Mouse (Mus musculus) small intestine, adult 2 months (tissue): Measurements from ENCODE around the gene Scn1b. TPM values are rescaled to one million over a fixed set of nuclear protein-coding genes. Genes with fewer than 3 reads are reported as not detected.

Experiments used
- H3K27ac ChIP-seq: fragments of 200-500 bp; 2 replicates; pipeline ENCODE4 v1.5.1; 2012; ENCODE audit warnings: low read depth, low read length, control low read depth, inconsistent platforms; ENCODE audit not compliant: insufficient read depth
- H3K27me3 ChIP-seq: fragments of 200-500 bp; 2 replicates; pipeline ENCODE4 v1.6.1; 2012; ENCODE audit warnings: mild to moderate bottlenecking, moderate library complexity, low read length, inconsistent platforms; ENCODE audit not compliant: control insufficient read depth, insufficient read depth
- H3K36me3 ChIP-seq: fragments of 200-500 bp; 2 replicates; pipeline ENCODE4 v1.6.1; 2012; ENCODE audit warnings: mild to moderate bottlenecking, low read length, control low read depth, inconsistent platforms; ENCODE audit not compliant: control insufficient read depth, insufficient read depth
- H3K4me1 ChIP-seq: fragments of 200-500 bp; 2 replicates; pipeline ENCODE4 v1.6.1; 2012; ENCODE audit warnings: low read length, inconsistent platforms, mixed read lengths; ENCODE audit not compliant: control insufficient read depth, insufficient read depth, insufficient read length
- H3K4me3 ChIP-seq: fragments of 200-500 bp; 2 replicates; pipeline ENCODE4 v1.5.1; 2012; ENCODE audit warnings: low read depth, mild to moderate bottlenecking, control low read depth, inconsistent platforms, low read length, moderate library complexity
- CTCF ChIP-seq: fragments of 200-500 bp; IDR thresholded peaks from 2 replicates; pipeline ENCODE4 v1.5.1; 2012; ENCODE audit warnings: low read depth, mild to moderate bottlenecking, control low read depth, inconsistent platforms, low read length, moderate library complexity, mixed read lengths; ENCODE audit not compliant: insufficient replicate concordance, insufficient read length; ENCODE audit errors: extremely low read depth
- POLR2A ChIP-seq: fragments of 200-500 bp; IDR thresholded peaks from 2 replicates; pipeline ENCODE4 v1.6.1; 2012; ENCODE audit warnings: low read depth, mild to moderate bottlenecking, control low read depth, inconsistent platforms, low read length, moderate library complexity
- WGBS: fragments of 180-500 bp; shearing (Covaris S2); methylation state at CpG from one replicate; pipeline ENCODE4 v1.1.7; 2018; 5-methylcytosine and 5-hydroxymethylcytosine counted together
- polyA plus RNA-seq: library from polyadenylated mRNA; depleted of rRNA; stranded (reverse); fragments of >200 nt; gene quantifications from 2 replicates; pipeline ENCODE4 v1.2.3, GENCODE M21; 2012

Scn1b gene
- polyA plus RNA-seq, 1 experiment = 19.6 TPM

DNA sequence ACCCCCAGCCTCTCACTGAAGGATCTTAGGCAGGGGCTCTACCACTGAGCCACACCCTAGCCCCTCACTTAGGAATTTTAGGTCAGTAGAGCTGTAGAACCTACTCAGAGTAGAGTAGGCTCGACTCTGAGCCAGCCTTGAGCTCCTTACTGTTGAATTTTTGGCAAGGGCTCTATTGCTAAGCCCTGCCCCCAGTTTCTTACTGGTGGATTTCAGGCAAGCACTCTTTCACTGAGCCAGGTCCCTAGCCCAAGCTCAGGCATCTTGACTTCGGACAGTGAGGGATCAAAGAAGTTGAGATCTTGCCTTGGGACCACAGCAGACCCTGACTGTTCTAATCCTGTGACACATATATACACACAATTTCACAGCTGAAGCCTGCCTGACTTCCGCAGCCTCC lies 3.1 kb downstream of the Scn1b start:
- no peaks in the 10 kb centered on the region for H3K36me3 ChIP-seq
- WGBS = 67% methylated on average over 3 of the region's 3 CpGs
- no peak overlapping the region for H3K27ac ChIP-seq
- TF ChIP-seq POLR2A (no peak), CTCF (no peak)
- H3K4me1 ChIP-seq = peaks cover 4% of the 10 kb centered on the region; the same call in 1 of the 2 replicates
- H3K4me3 ChIP-seq = no peak overlapping the region
- H3K27me3 ChIP-seq = peaks cover 18% of the 10 kb centered on the region

DNA sequence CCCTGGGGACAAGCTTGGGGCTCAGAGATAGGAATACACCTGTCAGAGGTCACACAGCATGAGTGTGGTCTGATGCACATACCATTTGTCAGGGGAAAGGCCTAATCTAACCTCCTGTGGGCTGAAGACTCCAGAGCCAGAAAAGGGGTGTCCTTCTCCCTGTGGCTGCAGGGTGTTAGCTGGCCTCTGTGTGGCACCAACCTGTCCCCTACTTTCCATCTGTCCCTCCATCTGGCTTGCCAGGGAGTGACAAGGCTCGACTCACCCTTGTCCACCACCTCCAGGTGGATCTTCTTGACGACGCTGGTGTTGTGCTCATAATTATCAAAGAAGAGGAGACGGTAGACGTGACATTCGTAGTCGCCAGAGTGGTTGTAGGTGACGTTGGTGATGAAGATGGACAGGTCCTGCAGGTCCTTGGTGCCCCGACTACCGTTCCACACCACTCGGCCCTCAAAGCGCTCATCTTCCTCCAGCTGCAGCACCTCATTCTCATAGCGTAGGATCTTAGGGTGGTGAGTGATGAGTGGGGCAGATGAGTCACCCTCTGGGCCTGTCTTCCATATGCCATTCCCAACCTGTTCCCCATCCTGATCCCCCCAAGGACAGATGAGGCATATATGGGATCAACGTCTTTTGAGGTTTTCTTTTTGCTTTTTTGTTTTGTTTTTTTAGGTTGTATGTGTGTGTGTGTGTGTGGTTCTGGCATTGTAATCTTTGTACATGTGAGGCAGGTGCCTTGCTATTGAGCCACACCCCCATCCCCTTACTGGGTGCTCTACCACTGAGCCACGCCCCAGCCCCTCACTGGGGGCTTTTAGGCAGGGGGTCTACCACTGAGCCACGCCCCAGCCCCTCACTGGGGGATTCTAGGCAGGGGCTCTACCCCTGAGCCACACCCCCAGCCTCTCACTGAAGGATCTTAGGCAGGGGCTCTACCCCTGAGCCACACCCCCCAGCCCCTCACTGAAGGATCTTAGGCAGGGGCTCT lies 3.9 kb downstream of the Scn1b start:
- WGBS = 80% methylated on average over 16 of the region's 16 CpGs
- Histone ChIP-seq H3K27ac (no peak overlapping the region), H3K36me3 (no peaks in the 10 kb centered on the region), H3K4me3 (no peak overlapping the region), H3K27me3 (peaks cover 18% of the 10 kb centered on the region), H3K4me1 (peaks cover 4% of the 10 kb centered on the region; the same call in 1 of the 2 replicates)
- TF ChIP-seq CTCF (no peak), POLR2A (no peak)

GRCm38 (mm10) chr7:31119556-31119955 lies 7.2 kb downstream of the Scn1b start:
- 89% methylated on average over 5 of the region's 5 CpGs for WGBS
- TF ChIP-seq POLR2A (no peak), CTCF (no peak)

GRCm38 (mm10) chr7:31118486-31118885 lies 8.3 kb downstream of the Scn1b start:
- 73% methylated on average over 7 of the region's 7 CpGs for WGBS
- no peaks in the 10 kb centered on the region for H3K27me3 ChIP-seq
- no peak for TF ChIP-seq CTCF
- TF ChIP-seq POLR2A = no peak

More at GRCm38 (mm10) chr7:31119556-31119955, 7.2 kb downstream of the Scn1b start:
- no peaks in the 10 kb centered on the region for H3K27me3 ChIP-seq
- no peaks in the 10 kb centered on the region; the same call in 1 of the 2 replicates for H3K4me1 ChIP-seq
- H3K27ac ChIP-seq = no peak overlapping the region
- no peaks in the 10 kb centered on the region for H3K36me3 ChIP-seq
- no peak overlapping the region for H3K4me3 ChIP-seq

GRCm38 (mm10) chr7:31117465-31117864 lies 9.3 kb downstream of the Scn1b start:
- 89% methylated on average over 11 of the region's 11 CpGs for WGBS
- Histone ChIP-seq H3K27ac (no peak overlapping the region), H3K4me1 (no peaks in the 10 kb centered on the region; the same call in 1 of the 2 replicates), H3K4me3 (no peak overlapping the region), H3K27me3 (no peaks in the 10 kb centered on the region), H3K36me3 (no peaks in the 10 kb centered on the region)
- TF ChIP-seq POLR2A = no peak
- TF ChIP-seq CTCF = no peak

More at GRCm38 (mm10) chr7:31118486-31118885, 8.3 kb downstream of the Scn1b start:
- Histone ChIP-seq H3K36me3 (no peaks in the 10 kb centered on the region), H3K27ac (no peak overlapping the region), H3K4me3 (no peak overlapping the region), H3K4me1 (no peaks in the 10 kb centered on the region; the same call in 1 of the 2 replicates)

DNA sequence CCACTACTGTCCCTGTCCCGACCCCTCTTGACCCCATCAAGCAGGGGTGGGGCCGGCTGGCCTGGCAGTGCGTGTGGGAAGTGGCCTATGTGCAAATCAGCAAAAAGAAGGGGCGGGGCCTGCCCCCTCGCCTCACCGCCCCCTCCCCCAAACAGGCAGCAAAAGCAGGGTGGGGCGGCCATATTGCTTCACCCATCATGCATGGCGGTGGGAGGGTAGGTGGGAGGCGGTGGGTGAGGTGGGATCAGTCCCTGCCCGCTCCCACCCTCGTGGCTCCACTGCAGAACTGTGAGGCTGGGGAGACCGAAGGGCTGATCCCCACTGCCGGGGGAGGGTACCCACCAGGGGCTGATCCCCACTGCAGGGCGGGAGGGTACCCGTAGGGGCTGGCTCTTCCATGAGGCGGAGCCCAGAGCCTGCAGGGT lies 10.1 kb downstream of the Scn1b start:
- Histone ChIP-seq H3K4me3 (no peak overlapping the region), H3K4me1 (no peaks in the 10 kb centered on the region; the same call in 1 of the 2 replicates), H3K27me3 (no peaks in the 10 kb centered on the region), H3K27ac (no peak overlapping the region), H3K36me3 (no peaks in the 10 kb centered on the region)
- no peak for TF ChIP-seq CTCF
- TF ChIP-seq POLR2A = no peak
- 68% methylated on average over 16 of the region's 16 CpGs for WGBS

- H3K27me3 ChIP-seq = no peaks in the 10 kb centered on the region
- no peak overlapping the region for H3K4me3 ChIP-seq
- no peaks in the 10 kb centered on the region; the same call in 1 of the 2 replicates for H3K4me1 ChIP-seq
- H3K36me3 ChIP-seq = no peaks in the 10 kb centered on the region
- TF ChIP-seq CTCF (no peak), POLR2A (no peak)
- 57% methylated on average over 17 of the region's 17 CpGs for WGBS
- no peak overlapping the region for H3K27ac ChIP-seq
These were observed 11.2 kb downstream of the Scn1b start for GRCm38 (mm10) chr7:31115587-31116043.

GRCm38 (mm10) chr7:31115182-31115581 lies 11.6 kb downstream of the Scn1b start, which contains the start of gene Hpn:
Hpn (minus strand) TSS chr7:31115290.
- TF ChIP-seq CTCF (no peak), POLR2A (no peak)
- Histone ChIP-seq H3K4me3 (peak within 1 kb of the TSS; percentile 16; the same call in 1 of the 2 replicates), H3K36me3 (no peaks in the 10 kb centered on the region), H3K27ac (no peak within 1 kb of the TSS), H3K4me1 (no peaks in the 10 kb centered on the region; the same call in 1 of the 2 replicates), H3K27me3 (no peaks in the 10 kb centered on the region)
- WGBS = 21% methylated on average over 15 of the region's 15 CpGs
